Mouse (Mus musculus) liver, adult 2 months (tissue): Measurements from ENCODE around the gene Zdhhc24.

Source experiments
- CTCF ChIP-seq: fragments of 200-500 bp; IDR thresholded peaks from 2 replicates; pipeline ENCODE4 v1.5.1; 2011; ENCODE audit warnings: low read depth, low read length, control low read depth
- POLR2A ChIP-seq: fragments of 200-500 bp; IDR thresholded peaks from 2 replicates; pipeline ENCODE4 v1.6.1; 2011; ENCODE audit warnings: low read length, control low read depth; ENCODE audit not compliant: insufficient read depth; ENCODE audit errors: extremely low read depth

- no peak for TF ChIP-seq CTCF
- no peak for TF ChIP-seq POLR2A
These were observed 11.3 kb downstream of the Zdhhc24 start for GRCm38 (mm10) chr19:4889791-4890190.
